In the genomic region with DNA sequence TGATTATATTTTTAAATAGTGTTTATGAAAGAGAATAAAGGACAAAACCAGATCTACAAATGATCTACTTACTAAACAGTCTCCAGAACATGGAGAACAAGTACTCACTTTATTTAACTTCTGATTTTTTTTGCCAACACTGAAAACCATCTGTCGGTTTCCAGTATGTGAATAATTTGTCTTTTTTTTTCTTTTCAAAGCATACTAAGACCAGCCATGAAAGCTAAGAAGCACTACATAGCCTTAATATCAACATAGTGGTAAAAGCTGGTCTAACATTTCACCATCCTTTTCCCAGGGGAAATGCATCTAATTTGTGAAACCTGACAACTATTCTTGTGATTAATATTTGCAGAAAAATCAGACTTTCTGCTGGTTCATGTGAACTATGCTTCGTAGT, we compare ENCODE assay signal across 22 mouse cellular contexts.
DNase-seq lines count a peak whose midpoint lies in the region; ATAC-seq and TF ChIP-seq lines count a peak whose summit lies in the region.
"Had no signal": no experiment of that assay in that cellular context is flagged by ENCODE, and none has a peak within 500 bp of the region (broad histone marks: within the 10 kb centered on the region; RNA-seq: fewer than 3 reads in every experiment).

No protein-coding gene starts in this region.

- intact Hi-C loops in left cerebral cortex, adult 2 months (cut with DNase I) = no loop called here
- intact Hi-C loops in left cerebral cortex, postnatal 10 days (cut with DNase I) = no loop called here

- no peak for TF ChIP-seq CTCF in left cerebral cortex, adult 2 months (IDR thresholded peaks at IDR 0.05)
- no peak for TF ChIP-seq CTCF in brain, embryonic 14.5 days (IDR thresholded peaks at IDR 0.05; ENCODE audit: borderline replicate concordance, extremely low read depth, insufficient read depth, insufficient read length)

- H3K4me3 ChIP-seq in left cerebral cortex, adult 2 months = no peak overlapping the region
- H3K4me3 ChIP-seq: embryonic facial prominence, embryonic 13.5 days; forebrain, embryonic 10.5 days; forebrain, embryonic 15.5 days; heart, embryonic 15.5 days; hindbrain, embryonic 10.5 days; intestine, embryonic 15.5 days had no signal

- TF ChIP-seq POLR2A in brain, embryonic 14.5 days (IDR thresholded peaks at IDR 0.05; ENCODE audit: borderline replicate concordance, extremely low read depth, insufficient read depth, insufficient read length, poor library complexity, severe bottlenecking) = no peak

- no peak for DNase-seq in frontal cortex, postnatal 14 days (ENCODE audit: low spot score in 2 of 2)
- DNase-seq in left cerebral cortex, adult 2 months (ENCODE audit: extremely low spot score in 1 of 2, low spot score in 2 of 2) = no peak
- no peak for DNase-seq in left cerebral cortex, postnatal 10 days (ENCODE audit: extremely low spot score in 1 of 2, low spot score in 2 of 2)
- DNase-seq in brain, embryonic 14.5 days (ENCODE audit: low read depth) = peak; percentile 2
- DNase-seq in skeletal muscle tissue, adult 2 months (ENCODE audit: low read depth, low spot score) = peak; percentile 10
- no peak for DNase-seq in adrenal gland, adult (ENCODE audit: inconsistent age in 2 of 2, low spot score in 1 of 2)
- DNase-seq in kidney, postnatal 36 days = no peak
- DNase-seq: adrenal gland, postnatal 14 days; cerebellum, adult 2 months; cerebellum, postnatal 10 days; embryo, embryonic 11 days; heart, adult 18-20 months; heart, postnatal 14 days; kidney, adult 18-20 months had no signal

- H3K27ac ChIP-seq in left cerebral cortex, adult 2 months = peak overlapping the region; percentile 92
- H3K27ac ChIP-seq: embryonic facial prominence, embryonic 13.5 days; forebrain, embryonic 10.5 days; forebrain, embryonic 15.5 days; heart, embryonic 15.5 days; hindbrain, embryonic 10.5 days; hindbrain, embryonic 14.5 days; intestine, embryonic 15.5 days had no signal

- ATAC-seq in frontal cortex, adult (ENCODE audit: low TSS enrichment) = peak; percentile 11
- ATAC-seq: forebrain, embryonic 15.5 days; intestine, embryonic 15.5 days had no signal

Comparison
In these comparisons a context has a peak if more than half of its experiments do, and no peak if none do; other contexts are left out.
1. DNase-seq: peak in brain, embryonic 14.5 days (single experiment) and skeletal muscle tissue, adult 2 months (single experiment); none in frontal cortex, postnatal 14 days (0 of 2), left cerebral cortex, adult 2 months (0 of 2), left cerebral cortex, postnatal 10 days (0 of 2), adrenal gland, adult (0 of 2) and kidney, postnatal 36 days (0 of 2).